17 mouse cellular contexts compared by ENCODE assay signal in the genomic region with DNA sequence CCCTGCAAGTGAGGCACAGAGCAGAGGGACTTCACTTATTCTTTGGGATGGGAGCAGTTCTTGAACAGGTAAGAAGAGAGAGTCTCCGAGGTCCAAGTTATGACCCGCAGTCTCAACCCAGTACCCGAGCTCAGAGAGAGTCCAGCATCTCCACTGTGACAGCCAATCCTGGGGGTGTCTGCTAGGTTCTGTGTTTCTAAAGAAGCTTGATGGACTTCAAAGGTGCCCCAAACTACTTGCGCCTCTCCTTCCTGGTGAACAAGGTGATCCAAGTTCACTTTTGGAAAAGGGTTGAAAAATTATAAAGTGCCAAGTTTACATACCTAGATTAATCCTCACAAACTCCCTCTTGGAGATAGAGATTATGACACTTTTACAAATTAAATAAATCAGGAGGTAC. TPM values are rescaled to one million over a fixed set of nuclear protein-coding genes. Genes with fewer than 3 reads are reported as not detected.
DNase-seq lines count a peak whose midpoint lies in the region; ATAC-seq and TF ChIP-seq lines count a peak whose summit lies in the region.
"Had no signal": no experiment of that assay in that cellular context is flagged by ENCODE, and none has a peak within 500 bp of the region (broad histone marks: within the 10 kb centered on the region; RNA-seq: fewer than 3 reads in every experiment).

TSS of gene Trim66 (minus strand) at position 101 of the 400 bp plus-strand sequence.

- no peak within 1 kb of the TSS for H3K27ac ChIP-seq in heart, embryonic 12.5 days (ENCODE audit: poor library complexity, severe bottlenecking)
- no peak within 1 kb of the TSS for H3K27ac ChIP-seq in heart, embryonic 11.5 days (ENCODE audit: low read depth, low read length)
- H3K27ac ChIP-seq in hindbrain, embryonic 11.5 days (ENCODE audit: low read depth, low read length) = no peak within 1 kb of the TSS
- H3K27ac ChIP-seq in midbrain, embryonic 12.5 days (replicated peaks) = 0 out of 2 replicates have a peak within 1 kb of the TSS, but pooled peaks have one; percentile 30

- DNase-seq in hindbrain, embryonic 11.5 days (ENCODE audit: low spot score) = no peak
- no peak for DNase-seq in cerebellum, adult 9-11 months
- DNase-seq in adrenal gland, postnatal 14 days = no peak
- DNase-seq: adrenal gland, adult 2 months; B cell, adult 2 months; embryo, embryonic 11 days; gastrocnemius, postnatal 25 days; kidney, adult 18-20 months; kidney, postnatal 4 days; thymus, postnatal 36 days had no signal

- 81% methylated on average over 4 of the region's 4 CpGs for WGBS in heart, embryonic 12.5 days
- WGBS in heart, embryonic 11.5 days (ENCODE audit: insufficient replicate concordance) = 83% methylated on average over 4 of the region's 4 CpGs
- 86% methylated on average over 4 of the region's 4 CpGs for WGBS in hindbrain, embryonic 11.5 days
- 84% methylated on average over 4 of the region's 4 CpGs for WGBS in midbrain, embryonic 12.5 days

- no peaks in the 10 kb centered on the region for H3K36me3 ChIP-seq in heart, embryonic 12.5 days
- no peaks in the 10 kb centered on the region for H3K36me3 ChIP-seq in heart, embryonic 11.5 days (ENCODE audit: control insufficient read depth, insufficient read depth, low read length)
- H3K36me3 ChIP-seq in E14TG2a.4 (ENCODE audit: insufficient read depth, low read length) = no peaks in the 10 kb centered on the region
- H3K36me3 ChIP-seq in hindbrain, embryonic 11.5 days (ENCODE audit: control insufficient read depth, insufficient read depth, low read length) = no peaks in the 10 kb centered on the region
- no peaks in the 10 kb centered on the region for H3K36me3 ChIP-seq in midbrain, embryonic 12.5 days

- H3K4me1 ChIP-seq in heart, embryonic 12.5 days (replicated peaks) = peaks cover 5% of the 10 kb centered on the region; the same call in 1 of the 2 replicates
- no peaks in the 10 kb centered on the region for H3K4me1 ChIP-seq in heart, embryonic 11.5 days (ENCODE audit: control insufficient read depth, insufficient read depth, low read length)
- H3K4me1 ChIP-seq in E14TG2a.4 (replicated peaks; ENCODE audit: low read depth, low read length) = peaks cover 22% of the 10 kb centered on the region
- H3K4me1 ChIP-seq in hindbrain, embryonic 11.5 days (replicated peaks; ENCODE audit: control insufficient read depth, insufficient read depth, low read length) = peaks cover 5% of the 10 kb centered on the region
- peaks cover 8% of the 10 kb centered on the region for H3K4me1 ChIP-seq in midbrain, embryonic 12.5 days

- no peak within 1 kb of the TSS for H3K9ac ChIP-seq in heart, embryonic 12.5 days
- H3K9ac ChIP-seq in heart, embryonic 11.5 days (ENCODE audit: low read depth, low read length) = no peak within 1 kb of the TSS
- peak within 1 kb of the TSS; percentile 19; the same call in 1 of the 2 replicates for H3K9ac ChIP-seq in hindbrain, embryonic 11.5 days (ENCODE audit: low read depth, low read length)
- 0 out of 2 replicates have a peak within 1 kb of the TSS, but pooled peaks have one; percentile 24 for H3K9ac ChIP-seq in midbrain, embryonic 12.5 days (replicated peaks)

- no peaks in the 10 kb centered on the region for H3K9me3 ChIP-seq in heart, embryonic 12.5 days (replicated peaks)
- H3K9me3 ChIP-seq in heart, embryonic 11.5 days (replicated peaks; ENCODE audit: control insufficient read depth, low read length) = no peaks in the 10 kb centered on the region
- H3K9me3 ChIP-seq in E14TG2a.4 (ENCODE audit: low read length) = no peaks in the 10 kb centered on the region
- H3K9me3 ChIP-seq in hindbrain, embryonic 11.5 days (ENCODE audit: control insufficient read depth, low read length) = no peaks in the 10 kb centered on the region
- no peaks in the 10 kb centered on the region for H3K9me3 ChIP-seq in midbrain, embryonic 12.5 days

- no peak for ATAC-seq in heart, embryonic 12.5 days (ENCODE audit: insufficient number of reproducible peaks, low FRiP score)
- ATAC-seq in heart, embryonic 11.5 days (replicated peaks; ENCODE audit: insufficient number of reproducible peaks, low FRiP score, low TSS enrichment) = no peak
- ATAC-seq in hindbrain, embryonic 11.5 days (ENCODE audit: low FRiP score) = no peak
- ATAC-seq in midbrain, embryonic 12.5 days (ENCODE audit: low FRiP score, low read depth) = no peak
- no peak for ATAC-seq in monocyte, adult 5-6 weeks (replicated peaks; ENCODE audit: insufficient number of reproducible peaks, low FRiP score, low TSS enrichment, poor library complexity, severe bottlenecking)
- ATAC-seq: lung, postnatal 0 days had no signal

- peak within 1 kb of the TSS; percentile 13; the same call in 1 of the 2 replicates for H3K4me2 ChIP-seq in heart, embryonic 12.5 days
- H3K4me2 ChIP-seq in heart, embryonic 11.5 days = no peak within 1 kb of the TSS
- H3K4me2 ChIP-seq in hindbrain, embryonic 11.5 days (replicated peaks; ENCODE audit: low read depth, low read length) = 0 out of 2 replicates have a peak within 1 kb of the TSS, but pooled peaks have one; percentile 14
- peak within 1 kb of the TSS; percentile 32 for H3K4me2 ChIP-seq in midbrain, embryonic 12.5 days (replicated peaks)

- no peak for TF ChIP-seq CTCF in E14TG2a.4 (conservative IDR thresholded peaks at IDR 0.05; ENCODE audit: low read length)

- H3K4me3 ChIP-seq in heart, embryonic 12.5 days = no peak within 1 kb of the TSS
- H3K4me3 ChIP-seq in heart, embryonic 11.5 days (ENCODE audit: low read depth, low read length) = no peak within 1 kb of the TSS
- peak within 1 kb of the TSS; percentile 39; the same call in 1 of the 2 replicates for H3K4me3 ChIP-seq in E14TG2a.4 (replicated peaks; ENCODE audit: low read length)
- H3K4me3 ChIP-seq in hindbrain, embryonic 11.5 days (ENCODE audit: low read depth, low read length) = no peak within 1 kb of the TSS
- H3K4me3 ChIP-seq in midbrain, embryonic 12.5 days = no peak within 1 kb of the TSS

- H3K27me3 ChIP-seq in heart, embryonic 12.5 days (replicated peaks) = no peaks in the 10 kb centered on the region
- H3K27me3 ChIP-seq in heart, embryonic 11.5 days (ENCODE audit: control insufficient read depth, insufficient read depth, low read length) = 0 out of 2 replicates have a peak, but pooled peaks cover 2% of the 10 kb centered on the region
- no peaks in the 10 kb centered on the region for H3K27me3 ChIP-seq in E14TG2a.4 (ENCODE audit: insufficient read depth, low read length)
- no peaks in the 10 kb centered on the region for H3K27me3 ChIP-seq in hindbrain, embryonic 11.5 days (ENCODE audit: control insufficient read depth, insufficient read depth, low read length)
- H3K27me3 ChIP-seq in midbrain, embryonic 12.5 days = 0 out of 2 replicates have a peak, but pooled peaks cover 5% of the 10 kb centered on the region

RNA-seq across cellular contexts. Expression of gene Trim66, which starts in this region (rescaled TPM):
- 0.03 TPM in 1 of 2 replicates, not detected in the other for polyA plus RNA-seq in heart, embryonic 12.5 days (2016; fragmentation: Nextera tagmentation; extraction: Ambion mirVana)
- polyA plus RNA-seq in heart, embryonic 11.5 days (2014; fragmentation: Nextera tagmentation; extraction: Ambion mirVana) = 0.03 and 0.04 TPM in 2 replicates
- 0.08 and 0.14 TPM in 2 replicates for polyA plus RNA-seq in hindbrain, embryonic 11.5 days (2014; fragmentation: Nextera tagmentation; extraction: Ambion mirVana)
- polyA plus RNA-seq in midbrain, embryonic 12.5 days (2016; fragmentation: Nextera tagmentation; extraction: Ambion mirVana) = 0.21 and 0.23 TPM in 2 replicates
- total RNA-seq in monocyte, adult 5-6 weeks (2017) = under 0.01 to 0.19 TPM in 2 of 3 replicates, not detected in the other
- total RNA-seq in adrenal gland, postnatal 14 days (2021) = 0.70 and 0.90 TPM in 2 replicates
- polyA plus RNA-seq: heart, postnatal 0 days had no signal

Comparison
In these comparisons a context has a peak if more than half of its experiments do, and no peak if none do; other contexts are left out.
1. H3K9ac ChIP-seq: peak in hindbrain, embryonic 11.5 days (single experiment) and midbrain, embryonic 12.5 days (single experiment); none in heart, embryonic 12.5 days (single experiment) and heart, embryonic 11.5 days (single experiment).